Mouse (Mus musculus) heart, postnatal 0 days (tissue): ENCODE measurements at regions not wholly inside any gene's neighbourhood (a gene's known extent, or its start where the extent isn't known, plus 50 kb on each side); places are given as distances from the start of the nearest gene placed in this dataset.

Experiments
- CTCF ChIP-seq: IDR thresholded peaks from 2 replicates; pipeline ENCODE4 v1.5.1; 2016; ENCODE audit warnings: antibody characterized with exemption, control low read depth, low read depth
- EP300 ChIP-seq: IDR thresholded peaks from 2 replicates; pipeline ENCODE4 v1.6.1; 2016; ENCODE audit warnings: antibody characterized with exemption, low read depth

- no peak for TF ChIP-seq EP300
- TF ChIP-seq CTCF = no peak
Measured at GRCm38 (mm10) chr13:5666235-5667007, 194.9 kb upstream of the Klf6 start.
